Mouse (Mus musculus): Measurements from ENCODE around the gene Sfn.
A peak's percentile ranks its signal among the peaks of the same experiment; 100 is the strongest.

Sfn gene

DNA sequence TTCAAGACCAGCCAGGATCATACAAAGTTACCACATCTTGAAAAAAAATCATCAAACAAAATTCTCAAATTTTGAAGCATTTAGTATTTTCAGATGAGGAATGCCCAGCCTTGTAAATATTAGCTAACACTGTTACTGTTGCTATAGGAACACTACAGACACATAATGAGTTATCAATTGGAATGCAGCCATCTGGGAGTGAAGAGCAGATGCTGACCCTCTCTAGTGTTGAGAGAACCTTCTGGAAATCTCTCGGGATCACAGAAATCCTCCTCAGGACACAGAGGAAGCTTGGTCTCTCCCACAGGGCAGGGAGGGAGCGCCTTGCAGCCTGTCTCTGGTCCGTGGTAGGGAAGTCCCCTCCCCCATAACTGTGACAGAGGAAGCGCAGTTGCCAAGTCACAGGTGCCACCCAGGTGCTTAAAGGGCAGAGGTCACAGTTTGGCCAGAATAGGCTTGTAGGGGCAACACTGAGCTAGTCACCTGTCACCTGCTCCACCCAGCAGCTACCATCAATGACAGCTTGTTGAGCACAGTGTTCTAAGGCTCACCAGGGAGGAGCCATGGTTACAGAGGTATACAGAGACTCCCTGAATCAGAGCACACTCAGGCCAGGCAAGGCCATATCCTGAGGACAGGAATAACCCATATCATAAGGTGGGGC is 17.6 kb upstream of the Sfn start:
- no peak for DNase-seq

DNA sequence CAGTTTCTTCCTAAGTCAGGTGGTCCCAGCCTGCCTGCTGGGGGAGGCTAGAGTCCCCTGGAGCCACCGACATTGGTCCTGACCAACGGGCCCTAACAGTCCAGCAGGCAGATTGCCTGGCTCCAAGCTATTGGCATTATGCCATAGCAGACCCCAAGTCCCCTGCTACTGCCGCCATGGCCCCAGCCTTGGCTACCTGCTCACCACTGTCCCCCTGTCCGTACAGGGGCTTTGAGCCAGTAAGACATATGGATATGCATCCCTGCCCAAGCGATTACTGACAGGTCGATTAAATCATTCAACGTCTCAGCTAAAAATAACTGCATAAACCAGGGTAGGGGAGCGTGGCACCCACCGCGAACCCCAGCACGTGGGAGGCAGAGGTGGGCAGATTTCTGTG is 16.0 kb upstream of the Sfn start:
- DNase-seq = no peak

DNA sequence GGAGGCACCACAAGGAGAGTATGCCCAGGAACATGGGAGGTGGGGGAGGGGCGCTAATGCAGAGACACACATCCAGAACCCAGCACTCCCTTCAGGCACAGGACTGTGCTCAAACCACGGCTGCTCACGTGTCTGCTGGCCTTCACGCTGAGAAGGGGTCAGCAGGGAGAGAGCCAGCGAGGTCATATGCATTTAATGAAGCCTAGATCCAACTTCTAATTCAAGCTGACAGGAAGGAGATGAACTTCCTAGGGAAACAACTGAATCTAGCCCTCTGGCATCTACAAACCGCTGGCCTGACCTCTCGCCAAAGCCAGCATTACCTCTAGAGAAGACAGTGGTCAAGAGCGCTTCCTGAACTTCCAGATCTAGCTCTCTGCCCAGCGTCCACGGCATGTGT is 13.4 kb upstream of the Sfn start:
- DNase-seq = no peak

DNA sequence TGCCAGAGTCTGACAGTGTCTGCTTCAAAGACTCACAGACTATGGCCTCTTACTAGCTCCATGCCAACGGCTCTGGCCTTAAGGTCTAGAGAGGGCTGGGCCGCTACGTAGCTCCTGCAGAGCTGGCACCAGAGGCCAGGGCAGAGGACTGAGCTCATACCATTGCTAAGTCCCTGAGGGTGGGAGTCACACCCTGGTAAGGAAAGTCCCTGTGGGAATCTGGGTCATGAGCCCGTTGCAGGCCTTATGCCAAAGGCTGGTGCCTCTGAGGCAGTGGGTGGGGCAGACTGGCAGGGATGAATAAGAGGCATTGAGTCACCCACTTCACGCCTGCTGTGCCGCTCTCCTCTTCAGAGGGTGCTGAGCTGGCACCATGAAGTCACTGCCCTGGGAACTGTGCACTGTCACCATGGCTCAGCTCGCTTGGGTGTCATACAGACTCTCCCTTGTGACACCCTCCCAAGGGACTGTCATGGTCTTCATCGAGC is 12.3 kb upstream of the Sfn start:
- DNase-seq = no peak

DNA sequence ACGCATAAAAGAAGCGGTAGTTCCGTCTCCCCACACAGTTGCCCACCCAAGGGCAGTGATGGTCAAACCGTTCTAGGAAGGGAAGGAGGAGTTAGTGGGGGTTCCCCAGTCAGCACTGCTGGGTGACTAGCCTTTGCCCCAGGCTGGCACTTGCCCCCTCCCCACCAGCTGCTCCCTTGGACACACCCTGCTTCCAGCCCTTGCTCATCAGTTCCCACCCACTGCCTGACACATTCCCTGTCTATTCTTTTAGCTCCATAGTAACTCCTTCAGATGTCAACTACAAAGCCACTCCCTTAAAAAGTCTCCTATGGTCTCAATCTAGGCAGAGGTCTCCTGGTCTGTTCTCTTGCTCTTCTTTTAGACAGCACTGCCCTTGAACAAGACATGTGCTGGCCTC is 11.9 kb upstream of the Sfn start:
- no peak for DNase-seq

DNA sequence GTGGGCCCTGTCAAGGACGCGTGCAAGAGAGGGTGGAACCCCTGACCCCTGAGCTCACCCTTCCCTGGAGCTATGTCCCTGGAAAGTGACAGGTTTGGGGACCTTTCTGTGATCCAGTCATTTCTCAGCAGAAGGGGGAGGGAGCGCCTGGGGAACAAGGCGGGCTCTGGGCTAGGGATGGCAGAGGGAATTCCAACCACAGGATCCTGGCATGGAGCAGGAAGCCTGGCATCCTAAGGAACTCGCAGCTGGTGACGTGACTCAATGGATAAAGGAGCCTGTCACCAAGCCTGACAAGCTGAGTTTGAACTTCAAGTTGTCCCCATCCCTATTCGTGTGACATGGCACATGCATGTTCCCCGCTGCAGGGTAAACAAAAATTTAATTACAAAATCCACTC is 11.1 kb upstream of the Sfn start:
- no peak for DNase-seq

DNA sequence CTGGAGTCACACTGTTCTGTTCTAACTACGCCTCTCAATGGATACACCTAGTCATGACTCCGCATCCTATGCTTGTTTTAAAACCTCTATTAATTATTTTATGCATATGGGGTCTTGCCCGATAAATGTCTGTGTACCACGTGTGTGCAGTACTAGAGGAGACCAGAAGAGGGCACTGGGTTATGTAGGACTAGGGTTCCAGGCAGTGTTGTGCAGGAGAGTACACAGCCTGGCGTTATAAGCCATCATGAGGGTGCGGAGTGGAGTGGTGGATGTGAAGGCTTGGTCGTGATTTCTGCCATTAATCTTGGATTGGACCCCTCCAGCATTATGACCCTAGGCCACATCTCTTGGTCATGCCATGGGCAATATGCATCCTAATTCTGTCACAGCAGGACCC is 10.4 kb upstream of the Sfn start:
- DNase-seq = no peak

DNA sequence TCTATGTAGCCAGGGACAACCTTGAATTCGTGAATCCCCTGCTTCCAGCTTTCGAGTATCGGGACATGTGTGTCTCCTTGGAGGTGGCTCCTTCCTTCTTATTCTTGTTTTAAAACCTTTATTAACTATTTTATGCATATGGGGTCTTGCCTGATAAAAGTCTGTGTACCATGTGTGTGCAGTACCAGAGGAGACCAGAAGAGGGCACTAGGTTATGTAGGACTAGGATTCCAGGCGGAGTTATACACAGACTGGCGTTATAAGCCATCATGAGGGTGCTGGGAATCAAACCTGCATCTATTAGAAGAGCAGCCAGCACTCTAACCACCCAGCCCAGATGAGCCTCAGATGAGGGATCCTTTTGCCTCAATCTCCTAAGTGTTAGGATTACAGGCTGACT is 9.8 kb upstream of the Sfn start:
- no peak for DNase-seq

DNA sequence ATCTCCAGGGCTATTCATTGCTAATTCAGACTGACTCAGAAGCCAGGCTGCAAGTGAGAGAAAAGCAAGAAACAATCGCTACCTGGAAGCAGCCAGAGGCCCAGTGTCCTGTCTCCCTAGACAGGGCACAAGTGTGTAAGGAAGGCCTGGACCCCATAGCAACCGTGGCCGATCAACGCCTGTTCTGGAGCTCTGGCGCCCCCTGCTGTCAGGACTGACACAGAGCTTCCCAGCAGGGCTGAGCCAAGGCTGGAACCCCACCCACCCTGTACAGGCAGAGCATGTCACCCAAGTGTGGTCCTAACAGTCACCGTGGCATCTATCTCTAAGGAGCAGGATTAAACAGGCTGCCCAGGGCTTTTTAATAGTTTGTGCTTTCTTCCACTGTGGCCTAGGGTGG is 7.8 kb upstream of the Sfn start:
- DNase-seq = peak; percentile 78 to 80

DNA sequence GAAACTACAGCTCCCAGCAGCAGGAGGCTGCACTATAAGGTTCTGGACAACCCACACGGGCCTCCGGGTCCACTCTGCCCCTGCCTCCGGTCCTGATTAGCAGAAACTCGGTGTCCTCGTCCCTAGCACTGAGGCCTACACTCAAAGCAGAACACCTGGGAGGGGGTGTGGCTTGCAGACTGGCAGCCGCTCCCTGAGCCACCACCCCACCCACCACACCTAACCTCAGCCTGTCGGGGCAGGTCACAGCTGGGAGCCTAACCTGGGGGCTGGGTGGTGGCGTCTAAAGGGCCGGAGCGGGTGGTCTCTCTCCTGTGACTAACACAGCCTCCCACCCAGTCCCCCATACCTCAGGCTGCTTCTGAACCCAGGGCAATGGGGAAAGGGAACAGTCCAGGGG is 5.3 kb upstream of the Sfn start:
- no peak for DNase-seq

DNA sequence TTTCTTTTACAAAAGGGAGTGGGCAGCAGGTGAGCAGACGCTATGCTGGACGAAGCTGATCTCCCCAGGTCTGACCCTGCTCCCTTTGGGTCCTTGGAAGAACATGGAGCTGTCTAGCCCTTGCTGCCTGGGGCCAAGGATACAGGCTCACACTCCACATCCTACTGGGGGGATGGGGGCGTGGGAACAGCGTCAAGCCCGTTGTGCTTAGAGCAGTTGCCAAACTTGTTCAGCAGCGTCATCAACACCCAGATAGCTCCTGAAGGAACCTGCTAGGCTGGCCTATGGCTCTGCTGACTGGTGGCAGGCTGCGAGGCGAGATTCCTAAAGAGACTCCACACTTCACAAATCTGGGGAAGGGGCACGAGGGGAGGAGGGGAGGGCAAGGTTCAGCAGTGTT is 3.4 kb upstream of the Sfn start:
- DNase-seq = no peak

DNA sequence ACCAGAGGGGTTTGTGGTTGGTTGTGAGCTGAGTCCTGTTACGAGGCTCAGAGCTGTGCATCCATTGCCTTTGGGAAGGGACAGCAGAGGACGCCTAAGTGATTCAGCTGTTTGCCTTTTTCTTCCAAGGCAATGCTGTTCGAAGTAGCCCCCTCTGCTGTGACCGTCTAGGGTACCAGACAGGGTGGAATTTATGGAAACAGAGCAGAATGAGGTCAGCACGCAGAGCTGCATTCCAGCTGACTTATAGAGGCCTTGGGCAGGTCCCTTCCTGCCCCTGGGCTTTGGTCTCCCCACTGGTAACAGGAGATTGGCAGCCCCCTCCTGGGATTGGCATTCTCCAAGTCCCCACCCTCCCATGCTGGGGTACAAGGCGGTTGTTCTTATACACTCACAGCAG is 2.9 kb upstream of the Sfn start:
- DNase-seq = no peak

DNA sequence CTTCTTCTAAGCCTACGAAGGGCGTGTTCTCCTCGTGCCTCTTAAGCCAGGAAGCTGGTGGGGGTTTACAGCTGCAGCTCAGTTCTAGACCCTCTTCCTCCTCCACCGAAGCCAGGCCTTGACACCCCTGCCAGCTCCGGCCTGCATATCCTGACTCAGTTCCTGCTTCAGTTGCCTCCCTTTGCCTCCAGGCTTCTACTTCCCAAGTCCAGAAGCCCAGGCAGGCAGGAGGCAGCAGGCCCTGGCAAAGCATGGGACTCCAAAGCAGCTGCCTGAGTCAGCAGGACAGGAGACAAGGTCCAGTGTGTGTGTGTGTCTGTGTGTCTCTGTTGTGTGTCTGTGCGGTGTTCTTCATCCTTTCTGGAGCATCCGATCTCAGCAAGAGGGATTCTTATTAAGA is 2.2 kb upstream of the Sfn start:
- DNase-seq = no peak

DNA sequence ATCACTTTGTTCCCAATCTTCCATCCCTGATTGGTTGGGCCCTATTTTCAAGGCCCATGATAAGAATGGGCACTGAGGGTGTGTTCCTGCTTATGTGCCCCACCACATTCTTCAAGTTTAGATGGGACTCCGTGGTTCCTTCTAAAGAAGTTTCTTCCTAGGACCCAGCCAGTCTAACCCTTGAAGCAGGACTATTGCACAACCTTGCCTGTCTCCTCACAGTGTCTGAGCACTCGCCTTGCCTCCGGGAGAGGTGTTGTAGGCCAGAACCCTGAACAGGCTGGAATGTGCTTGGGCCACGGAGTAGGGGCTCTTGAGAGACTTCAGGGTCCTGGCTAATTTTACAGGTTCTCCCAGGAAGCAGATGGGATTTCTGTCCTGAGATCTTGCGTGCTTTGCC is 1.1 kb upstream of the Sfn start:
- no peak for DNase-seq

DNA sequence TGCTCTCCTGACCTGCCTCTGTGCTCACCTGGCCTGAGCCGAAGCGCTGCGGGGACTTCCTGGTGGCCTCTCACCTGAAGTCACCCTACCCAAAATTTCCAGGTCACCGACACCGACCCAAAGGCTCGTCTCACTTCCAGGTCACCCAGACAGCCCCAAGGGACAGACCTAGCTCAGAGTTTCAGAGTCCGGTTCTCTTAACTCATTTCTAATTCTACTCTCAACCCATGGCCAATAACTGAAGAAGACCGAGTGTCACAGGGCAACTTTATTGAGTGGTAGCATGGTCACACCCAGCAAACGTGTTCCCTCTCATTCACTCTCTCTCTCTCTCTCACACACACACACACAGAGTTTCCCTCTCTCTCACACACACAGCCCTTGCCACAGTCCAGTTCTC is 1.7 kb downstream of the Sfn start:
- no peak for DNase-seq

DNA sequence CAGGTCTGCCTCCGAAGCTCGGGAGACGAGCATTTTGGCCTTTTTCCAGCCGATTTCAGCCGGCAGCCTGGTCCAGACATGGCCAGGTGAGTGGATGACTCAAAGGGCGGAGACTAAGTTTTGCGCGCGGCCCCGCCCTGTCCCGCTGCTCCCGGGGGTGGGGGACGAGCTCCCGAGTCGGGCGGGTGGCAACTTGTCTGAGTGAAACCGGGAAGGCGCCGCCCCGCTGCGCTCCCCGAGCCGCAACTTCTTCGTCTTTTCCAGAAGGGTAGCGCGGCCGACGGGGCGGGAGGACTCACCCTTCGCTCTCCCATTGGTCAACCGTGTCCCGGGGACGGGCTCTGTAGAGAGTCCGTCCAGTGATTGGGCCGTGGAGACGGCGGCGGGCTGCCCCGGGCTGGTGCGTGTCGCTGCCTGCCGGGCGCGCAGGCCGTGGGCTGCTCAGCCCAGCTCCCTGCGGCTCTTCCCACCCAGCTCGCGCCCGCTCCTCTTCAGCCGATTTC is 2.3 kb downstream of the Sfn start:
- DNase-seq = peak; percentile 58 to 68

DNA sequence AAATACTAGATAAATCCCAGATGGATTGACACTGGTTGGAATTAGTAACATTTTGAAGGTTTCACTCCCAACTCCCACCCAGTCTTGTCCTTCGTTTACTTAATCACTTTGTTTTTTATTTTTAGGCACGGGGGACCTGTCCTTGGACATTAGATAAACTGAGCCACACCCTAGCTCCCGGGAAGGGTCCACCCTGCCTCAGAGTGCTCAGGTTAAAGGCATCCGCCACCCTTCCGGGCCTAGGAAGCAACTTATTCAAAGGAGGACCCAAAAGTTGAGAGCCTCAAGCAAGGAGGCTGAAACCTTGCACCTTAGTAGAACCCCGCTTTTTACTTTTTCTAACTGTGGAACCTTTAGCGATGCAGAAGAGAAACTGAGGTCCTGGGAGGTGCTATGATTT is 2.9 kb downstream of the Sfn start:
- no peak for DNase-seq

DNA sequence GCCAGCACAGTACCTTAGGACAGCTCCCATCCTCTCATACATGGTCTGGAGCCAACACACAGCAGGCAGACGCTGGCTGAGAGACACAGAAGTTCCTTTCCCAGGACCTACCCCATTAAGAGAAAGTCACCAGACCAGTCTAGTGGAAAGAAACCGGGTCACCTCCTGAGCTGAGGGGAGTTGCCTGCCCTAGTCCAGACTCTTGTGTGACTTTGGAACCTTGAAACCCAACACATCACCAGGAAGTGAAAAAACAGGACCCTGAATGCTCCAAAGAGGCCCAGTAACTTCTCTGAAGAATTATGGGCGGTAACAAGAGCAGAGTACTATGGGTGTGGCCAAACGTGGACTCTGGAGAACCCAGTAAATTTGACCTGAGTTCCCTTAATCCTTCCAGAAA is 3.4 kb downstream of the Sfn start:
- DNase-seq = no peak

DNA sequence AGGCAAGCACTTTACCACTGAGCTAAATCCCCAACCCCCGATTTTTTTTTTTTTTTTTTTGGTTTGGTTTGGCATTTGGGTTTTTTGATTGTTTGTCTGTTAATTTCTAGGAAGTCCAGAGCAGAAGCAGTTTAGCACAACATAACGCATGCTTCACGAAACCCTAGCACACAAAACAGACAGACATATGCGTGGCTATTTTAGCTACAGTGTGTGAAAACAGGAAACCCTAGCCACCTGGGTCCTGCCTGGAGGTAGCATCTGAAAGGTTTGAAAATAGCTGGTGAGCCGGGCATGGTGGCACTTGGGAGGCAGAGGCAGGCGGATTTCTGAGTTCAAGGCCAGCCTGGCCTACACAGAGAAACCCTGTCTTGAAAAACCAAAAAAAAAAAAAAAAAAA is 5.9 kb downstream of the Sfn start:
- DNase-seq = no peak

DNA sequence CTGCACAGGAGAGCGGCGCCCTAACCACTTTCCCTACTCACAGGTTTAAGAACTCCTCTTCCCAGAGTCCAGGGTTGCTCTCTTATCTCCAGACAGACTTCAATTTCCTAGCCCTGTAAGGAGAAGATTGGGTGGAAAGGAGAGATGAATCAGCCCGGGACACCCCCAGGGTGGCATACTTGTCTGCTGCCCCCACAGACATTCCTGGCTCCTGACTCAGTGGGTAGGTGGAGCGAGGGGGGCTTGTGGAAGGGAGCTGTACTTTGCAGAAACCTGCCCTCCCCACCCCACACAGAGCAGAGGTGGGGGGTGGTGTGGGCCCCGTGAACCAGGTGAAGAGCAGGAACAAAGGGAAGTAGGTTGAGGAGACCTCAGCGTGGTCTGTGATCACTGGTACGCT is 6.4 kb downstream of the Sfn start:
- DNase-seq = no peak

DNA sequence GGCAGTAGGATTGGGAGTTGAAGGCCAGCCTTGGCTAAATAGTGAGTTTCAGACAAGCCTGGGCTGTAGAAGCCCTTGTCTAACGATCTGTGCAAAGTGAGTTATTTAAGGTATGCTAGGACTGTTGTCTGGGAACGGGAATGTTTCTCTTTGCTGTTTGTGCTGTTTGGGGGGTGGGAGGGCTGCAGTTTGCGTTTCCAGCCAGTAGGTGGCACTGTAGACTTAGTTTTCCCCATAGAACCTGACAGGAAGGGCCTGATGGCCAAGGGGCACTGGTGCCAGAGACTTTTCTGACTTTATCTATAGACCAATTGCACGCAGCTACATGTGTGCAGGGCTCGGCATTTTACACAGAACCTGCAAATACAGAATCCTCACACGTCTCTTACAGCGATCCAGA is 9.4 kb downstream of the Sfn start:
- DNase-seq = peak; percentile 54 to 68

DNA sequence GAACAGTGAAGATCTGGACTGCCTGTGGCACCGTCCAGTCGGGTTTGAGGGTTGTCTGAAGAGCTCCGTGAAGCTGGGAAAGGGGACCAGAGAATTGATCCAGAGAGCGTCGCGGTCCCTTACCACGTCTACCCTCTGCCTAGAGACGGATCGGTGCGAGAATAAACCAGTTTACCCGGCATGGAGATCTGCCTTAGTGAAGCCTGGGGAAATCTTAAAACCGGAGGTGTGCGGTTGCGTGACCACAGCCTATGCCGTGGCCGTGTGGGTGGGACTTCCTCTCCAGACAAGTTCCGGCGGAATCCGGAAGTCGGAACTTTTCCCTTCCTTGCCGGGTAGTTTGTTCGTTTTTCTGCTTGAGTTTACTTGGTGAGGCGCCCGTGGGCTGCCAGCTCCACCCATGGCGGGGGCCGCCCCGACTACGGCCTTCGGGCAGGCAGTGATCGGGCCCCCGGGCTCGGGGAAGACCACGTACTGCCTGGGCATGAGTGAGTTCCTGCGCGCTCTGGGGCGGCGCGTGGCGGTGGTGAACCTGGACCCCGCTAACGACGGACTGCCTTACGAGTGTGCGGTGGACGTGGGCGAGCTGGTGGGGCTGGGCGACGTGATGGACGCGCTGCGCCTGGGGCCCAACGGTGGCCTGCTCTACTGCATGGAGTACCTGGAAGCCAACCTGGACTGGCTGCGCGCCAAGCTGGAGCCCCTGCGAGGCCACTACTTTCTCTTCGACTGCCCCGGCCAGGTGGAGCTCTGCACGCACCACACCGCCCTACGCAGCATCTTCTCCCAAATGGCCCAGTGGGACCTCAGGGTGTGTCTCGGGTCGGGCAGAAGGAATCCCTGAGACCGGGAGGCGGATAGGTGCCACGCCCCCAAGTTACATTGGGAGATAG is 17.7 kb downstream of the Sfn start, which contains the start of gene Gpn2:
Gene Gpn2, plus strand, starts transcription at position 304 of the 893 bp plus-strand sequence.
- DNase-seq = peak; percentile 80 to 84

DNA sequence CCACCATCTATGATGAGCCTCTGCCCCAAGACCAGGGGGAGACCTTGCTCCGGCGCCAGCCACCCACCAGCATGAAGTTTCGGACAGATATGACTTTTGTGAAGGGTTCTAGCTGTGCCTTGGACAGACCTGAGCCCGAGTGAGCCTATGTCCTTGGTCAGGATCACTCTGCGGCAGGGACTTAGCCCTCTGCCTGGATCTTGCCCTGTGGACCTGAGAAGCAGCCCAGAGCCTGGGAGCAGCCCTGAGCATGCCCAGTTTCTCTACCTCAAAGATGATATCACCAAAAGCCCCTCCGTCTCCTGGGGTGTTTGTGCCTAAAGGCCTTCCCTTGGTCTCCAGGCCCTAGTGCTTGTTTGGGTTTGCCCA is 18.3 kb downstream of the Sfn start:
- DNase-seq = no peak

DNA sequence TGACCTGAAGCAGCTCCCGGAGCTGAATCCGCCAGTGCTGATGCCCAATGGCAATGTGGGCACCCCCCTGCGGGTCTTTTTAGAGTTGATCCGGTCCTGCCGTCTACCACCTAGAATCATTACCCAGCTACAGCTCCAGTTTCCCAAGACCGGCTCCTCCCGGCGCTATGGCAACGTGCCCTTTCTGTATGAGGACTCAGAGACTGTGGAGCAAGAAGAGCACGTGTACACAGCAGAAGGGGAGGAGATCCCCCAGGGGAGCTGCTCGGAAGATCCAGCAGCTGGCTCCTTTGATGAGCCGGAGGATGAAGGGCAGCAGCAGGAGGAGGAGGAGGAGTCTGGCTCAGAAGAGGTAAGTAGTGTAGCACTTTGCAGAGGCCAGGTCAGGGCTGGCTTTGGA is 24.0 kb downstream of the Sfn start:
- no peak for DNase-seq

Measured in thymus, postnatal 36 days (tissue).